10 mouse cellular contexts compared by ENCODE assay signal in genomic region chr1:36746452-36746851, GRCm38 (mm10). TPM values are rescaled to one million over a fixed set of nuclear protein-coding genes. Genes with fewer than 3 reads are reported as not detected.
DNase-seq lines count a peak whose midpoint lies in the region; ATAC-seq and TF ChIP-seq lines count a peak whose summit lies in the region.
"Had no signal": no experiment of that assay in that cellular context is flagged by ENCODE, and none has a peak within 500 bp of the region (broad histone marks: within the 10 kb centered on the region; RNA-seq: fewer than 3 reads in every experiment).

No protein-coding gene starts in this region.

- no peaks in the 10 kb centered on the region for H3K9me3 ChIP-seq in neural tube, embryonic 15.5 days (replicated peaks)
- H3K9me3 ChIP-seq in liver, embryonic 14.5 days (ENCODE audit: control insufficient read depth, low read length) = no peaks in the 10 kb centered on the region
- no peaks in the 10 kb centered on the region for H3K9me3 ChIP-seq in heart, embryonic 11.5 days (replicated peaks; ENCODE audit: control insufficient read depth, low read length)
- H3K9me3 ChIP-seq: embryonic facial prominence, embryonic 12.5 days; limb, embryonic 13.5 days had no signal

- peaks cover 11% of the 10 kb centered on the region for H3K4me1 ChIP-seq in neural tube, embryonic 15.5 days
- no peaks in the 10 kb centered on the region for H3K4me1 ChIP-seq in liver, embryonic 14.5 days (replicated peaks; ENCODE audit: control insufficient read depth in 2 of 2, insufficient read depth in 2 of 2, low read length in 1 of 2)
- no peaks in the 10 kb centered on the region for H3K4me1 ChIP-seq in heart, embryonic 11.5 days (ENCODE audit: control insufficient read depth, insufficient read depth, low read length)
- H3K4me1 ChIP-seq: embryonic facial prominence, embryonic 12.5 days had no signal

- peak; percentile 74 for DNase-seq in heart, adult 11 months
- DNase-seq in heart, adult 8-10 months (ENCODE audit: low spot score) = no peak
- peak; percentile 41 for DNase-seq in neural tube, embryonic 10.5 days (ENCODE audit: extremely low spot score, low spot score)
- DNase-seq in c-Kit-positive CD71-negative TER-119-negative erythroid progenitor cells, embryonic 14.5 days (ENCODE audit: low read depth) = peak; percentile 35
- no peak for DNase-seq in liver, embryonic 14.5 days (ENCODE audit: low read depth in 3 of 3, low spot score in 3 of 3)
- DNase-seq in thymus, postnatal 4 days = peak; percentile 87

- no peak for ATAC-seq in neural tube, embryonic 15.5 days (ENCODE audit: low FRiP score)
- no peak for ATAC-seq in liver, embryonic 14.5 days (ENCODE audit: insufficient read depth)
- ATAC-seq in heart, embryonic 11.5 days (replicated peaks; ENCODE audit: insufficient number of reproducible peaks, low FRiP score, low TSS enrichment) = no peak

- TF ChIP-seq EP300 in liver, embryonic 14.5 days (IDR thresholded peaks at IDR 0.05; ENCODE audit: low read depth) = no peak

- no peaks in the 10 kb centered on the region; the same call in 1 of the 2 replicates for H3K27me3 ChIP-seq in neural tube, embryonic 15.5 days (replicated peaks)
- no peaks in the 10 kb centered on the region for H3K27me3 ChIP-seq in liver, embryonic 14.5 days (ENCODE audit: control insufficient read depth, insufficient read depth, low read length)
- H3K27me3 ChIP-seq in heart, embryonic 11.5 days (ENCODE audit: control insufficient read depth, insufficient read depth, low read length) = peaks cover 4% of the 10 kb centered on the region; the same call in 1 of the 2 replicates

- 46% methylated on average over 15 of the region's 15 CpGs for WGBS in neural tube, embryonic 15.5 days
- WGBS in liver, embryonic 14.5 days (ENCODE audit: insufficient replicate concordance) = 37% methylated on average over 15 of the region's 15 CpGs
- 48% methylated on average over 15 of the region's 15 CpGs for WGBS in heart, embryonic 11.5 days (ENCODE audit: insufficient replicate concordance)

- H3K9ac ChIP-seq in neural tube, embryonic 15.5 days (replicated peaks) = no peak overlapping the region
- H3K9ac ChIP-seq in liver, embryonic 14.5 days (replicated peaks) = no peak overlapping the region
- H3K9ac ChIP-seq in heart, embryonic 11.5 days (ENCODE audit: low read depth, low read length) = no peak overlapping the region
- H3K9ac ChIP-seq: embryonic facial prominence, embryonic 12.5 days; limb, embryonic 13.5 days had no signal

- H3K4me3 ChIP-seq in neural tube, embryonic 15.5 days (replicated peaks) = no peak overlapping the region
- no peak overlapping the region for H3K4me3 ChIP-seq in liver, embryonic 14.5 days (ENCODE audit: insufficient read depth in 1 of 2, low read depth in 2 of 2, low read length in 2 of 2)
- no peak overlapping the region for H3K4me3 ChIP-seq in heart, embryonic 11.5 days (ENCODE audit: low read depth, low read length)
- H3K4me3 ChIP-seq: embryonic facial prominence, embryonic 12.5 days; limb, embryonic 13.5 days had no signal

- H3K27ac ChIP-seq in neural tube, embryonic 15.5 days (replicated peaks) = no peak overlapping the region
- no peak overlapping the region for H3K27ac ChIP-seq in liver, embryonic 14.5 days
- no peak overlapping the region for H3K27ac ChIP-seq in heart, embryonic 11.5 days (ENCODE audit: low read depth, low read length)
- H3K27ac ChIP-seq: embryonic facial prominence, embryonic 12.5 days; limb, embryonic 13.5 days had no signal

- TF ChIP-seq CTCF in liver, embryonic 14.5 days (IDR thresholded peaks at IDR 0.05; ENCODE audit: low read depth) = peak; percentile 88

- no peaks in the 10 kb centered on the region for H3K36me3 ChIP-seq in neural tube, embryonic 15.5 days
- no peaks in the 10 kb centered on the region for H3K36me3 ChIP-seq in liver, embryonic 14.5 days (replicated peaks; ENCODE audit: control insufficient read depth, insufficient read depth, low read depth)
- H3K36me3 ChIP-seq in heart, embryonic 11.5 days (ENCODE audit: control insufficient read depth, insufficient read depth, low read length) = no peaks in the 10 kb centered on the region
- H3K36me3 ChIP-seq: embryonic facial prominence, embryonic 12.5 days; limb, embryonic 13.5 days had no signal

- H3K4me2 ChIP-seq in neural tube, embryonic 15.5 days = no peak overlapping the region
- no peak overlapping the region for H3K4me2 ChIP-seq in liver, embryonic 14.5 days (ENCODE audit: low read depth)
- H3K4me2 ChIP-seq in heart, embryonic 11.5 days = no peak overlapping the region
- H3K4me2 ChIP-seq: embryonic facial prominence, embryonic 12.5 days; limb, embryonic 13.5 days had no signal

RNA-seq across cellular contexts. Expression of gene Zap70, which starts 15.1 kb away (rescaled TPM):
- total RNA-seq in heart, adult 8-10 months (2022) = under 1 TPM in 2 of 4 experiments, not detected in 2; 0.20 to 0.78 TPM
- 1.2 and 5.1 TPM in 2 replicates for polyA plus RNA-seq in neural tube, embryonic 15.5 days (2015; fragmentation: Nextera tagmentation; extraction: Ambion mirVana)
- 0.04 and 0.06 TPM in 2 replicates for polyA plus RNA-seq in liver, embryonic 14.5 days (2012; rRNA removed)
- polyA plus RNA-seq in liver, embryonic 14.5 days (2014; fragmentation: Nextera tagmentation; extraction: Ambion mirVana) = not detected in 2 replicates
- 0.18 and 0.26 TPM in 2 replicates for polyA plus RNA-seq in heart, embryonic 11.5 days (2014; fragmentation: Nextera tagmentation; extraction: Ambion mirVana)

RNA-seq across cellular contexts. Expression of gene Actr1b, which starts 32.2 kb away (rescaled TPM):
- total RNA-seq in heart, adult 8-10 months (2022) = 10 to 100 TPM; 84.9 to 97.9 (median 92.4) TPM
- polyA plus RNA-seq in neural tube, embryonic 15.5 days (2015; fragmentation: Nextera tagmentation; extraction: Ambion mirVana) = 122 TPM in 2 replicates
- 20.7 and 27.5 TPM in 2 replicates for polyA plus RNA-seq in liver, embryonic 14.5 days (2012; rRNA removed)
- polyA plus RNA-seq in liver, embryonic 14.5 days (2014; fragmentation: Nextera tagmentation; extraction: Ambion mirVana) = 21.4 and 22.2 TPM in 2 replicates
- polyA plus RNA-seq in heart, embryonic 11.5 days (2014; fragmentation: Nextera tagmentation; extraction: Ambion mirVana) = 79.4 and 99.8 TPM in 2 replicates

RNA-seq across cellular contexts. Expression of gene 4933424G06Rik, which starts 36.5 kb away (rescaled TPM):
- total RNA-seq in heart, adult 8-10 months (2022) = not detected
- polyA plus RNA-seq in neural tube, embryonic 15.5 days (2015; fragmentation: Nextera tagmentation; extraction: Ambion mirVana) = 0.32 and 0.74 TPM in 2 replicates
- not detected in 2 replicates for polyA plus RNA-seq in liver, embryonic 14.5 days (2012; rRNA removed)
- not detected in 2 replicates for polyA plus RNA-seq in liver, embryonic 14.5 days (2014; fragmentation: Nextera tagmentation; extraction: Ambion mirVana)
- 0.46 TPM in 1 of 2 replicates, not detected in the other for polyA plus RNA-seq in heart, embryonic 11.5 days (2014; fragmentation: Nextera tagmentation; extraction: Ambion mirVana)
- polyA plus RNA-seq: embryonic facial prominence, embryonic 12.5 days; limb, embryonic 13.5 days had no signal

RNA-seq across cellular contexts. Expression of gene Cox5b, which starts 55.2 kb away (rescaled TPM):
- total RNA-seq in heart, adult 8-10 months (2022) = 1,000 to 10,000 TPM; 1,794 to 2,512 (median 2,152) TPM
- polyA plus RNA-seq in neural tube, embryonic 15.5 days (2015; fragmentation: Nextera tagmentation; extraction: Ambion mirVana) = 808 and 899 TPM in 2 replicates
- polyA plus RNA-seq in liver, embryonic 14.5 days (2012; rRNA removed) = 179 and 292 TPM in 2 replicates
- 515 and 525 TPM in 2 replicates for polyA plus RNA-seq in liver, embryonic 14.5 days (2014; fragmentation: Nextera tagmentation; extraction: Ambion mirVana)
- 1,165 and 1,189 TPM in 2 replicates for polyA plus RNA-seq in heart, embryonic 11.5 days (2014; fragmentation: Nextera tagmentation; extraction: Ambion mirVana)

Comparison
In these comparisons a context has a peak if more than half of its experiments do, and no peak if none do; other contexts are left out.
1. DNase-seq: peak in heart, adult 11 months (single experiment), neural tube, embryonic 10.5 days (single experiment), c-Kit-positive CD71-negative TER-119-negative erythroid progenitor cells, embryonic 14.5 days (single experiment) and thymus, postnatal 4 days (single experiment); none in heart, adult 8-10 months (single experiment) and liver, embryonic 14.5 days (0 of 3).